Mouse (Mus musculus): ENCODE measurements around the gene Atoh7. TPM values are rescaled to one million over a fixed set of nuclear protein-coding genes. Genes with fewer than 3 reads are reported as not detected.

The Atoh7 gene
- total RNA-seq, 2 experiments from 2014 or later, result not detected

GRCm38 (mm10) chr10:63098191-63098590 lies 1.3 kb upstream of the Atoh7 start:
- no peak for ATAC-seq (ENCODE audit: poor library complexity, severe bottlenecking)

DNA sequence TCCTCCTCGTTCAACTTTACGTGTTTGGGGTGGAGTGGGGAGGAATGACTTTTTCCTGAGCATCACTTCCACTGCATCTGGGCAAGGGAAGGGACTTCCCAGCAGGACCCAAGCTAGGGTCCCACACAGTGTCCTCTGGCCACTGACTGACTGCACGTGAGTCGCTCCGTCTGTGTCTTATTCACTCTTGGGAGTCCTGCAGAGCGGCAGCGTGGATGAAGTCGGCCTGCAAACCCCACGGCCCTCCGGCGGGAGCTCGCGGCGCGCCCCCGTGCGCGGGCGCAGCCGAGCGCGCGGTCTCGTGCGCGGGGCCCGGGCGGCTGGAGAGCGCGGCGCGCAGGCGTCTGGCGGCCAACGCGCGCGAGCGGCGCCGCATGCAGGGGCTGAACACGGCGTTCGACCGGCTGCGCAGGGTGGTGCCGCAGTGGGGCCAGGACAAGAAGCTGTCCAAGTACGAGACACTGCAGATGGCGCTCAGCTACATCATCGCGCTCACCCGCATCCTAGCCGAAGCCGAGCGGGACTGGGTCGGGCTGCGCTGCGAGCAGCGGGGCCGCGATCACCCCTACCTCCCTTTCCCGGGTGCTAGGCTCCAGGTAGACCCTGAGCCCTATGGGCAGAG lies 601 bp downstream of the Atoh7 start:
- ATAC-seq (ENCODE audit: poor library complexity, severe bottlenecking), result no peak

DNA sequence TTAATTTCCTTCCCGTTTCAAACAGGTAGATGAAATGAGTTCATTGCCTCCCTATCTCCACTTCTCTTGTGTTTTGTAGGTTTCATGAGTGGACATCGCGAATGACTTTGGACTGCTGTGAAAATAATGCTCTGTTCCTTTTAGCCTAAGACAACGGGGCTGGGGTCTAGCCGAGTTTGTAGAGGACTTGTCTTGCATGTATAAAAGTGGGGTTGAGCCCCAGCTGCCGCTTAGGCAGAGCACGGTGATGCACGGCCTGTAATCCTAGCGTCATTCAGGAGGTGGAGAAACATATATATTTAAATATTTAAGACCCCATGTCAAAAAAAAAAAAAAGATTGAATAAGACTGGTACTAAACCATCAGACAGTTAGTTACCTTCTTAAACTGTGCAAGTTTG lies 1.2 kb downstream of the Atoh7 start:
- ATAC-seq (ENCODE audit: poor library complexity, severe bottlenecking), result no peak

DNA sequence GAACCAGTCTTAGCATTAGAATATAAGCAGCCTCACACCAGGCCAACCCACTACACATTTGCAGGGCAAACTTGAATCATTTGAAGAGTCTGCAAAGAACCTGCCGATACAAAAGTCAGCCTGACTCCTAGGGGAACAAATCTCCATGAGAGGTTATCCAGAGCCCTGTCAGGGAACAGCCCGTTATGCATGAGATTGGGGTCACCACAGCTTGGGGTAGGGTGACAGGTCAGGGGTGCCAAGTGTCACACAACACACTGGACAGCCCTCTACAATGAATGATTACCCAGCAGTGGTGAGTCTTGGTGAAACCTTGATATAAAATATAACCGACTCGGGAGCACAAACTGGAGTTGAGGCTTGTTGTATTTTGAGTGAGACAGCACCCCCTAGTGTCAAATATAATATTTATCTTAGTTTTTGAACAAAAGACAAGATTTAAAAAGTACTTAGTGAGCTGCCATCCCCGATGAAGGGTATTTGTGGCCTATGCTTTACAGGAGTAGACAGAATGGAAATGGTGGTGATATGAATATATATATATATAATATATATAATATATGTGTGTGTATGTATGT lies 13.7 kb downstream of the Atoh7 start:
- ATAC-seq (ENCODE audit: poor library complexity, severe bottlenecking), result no peak

DNA sequence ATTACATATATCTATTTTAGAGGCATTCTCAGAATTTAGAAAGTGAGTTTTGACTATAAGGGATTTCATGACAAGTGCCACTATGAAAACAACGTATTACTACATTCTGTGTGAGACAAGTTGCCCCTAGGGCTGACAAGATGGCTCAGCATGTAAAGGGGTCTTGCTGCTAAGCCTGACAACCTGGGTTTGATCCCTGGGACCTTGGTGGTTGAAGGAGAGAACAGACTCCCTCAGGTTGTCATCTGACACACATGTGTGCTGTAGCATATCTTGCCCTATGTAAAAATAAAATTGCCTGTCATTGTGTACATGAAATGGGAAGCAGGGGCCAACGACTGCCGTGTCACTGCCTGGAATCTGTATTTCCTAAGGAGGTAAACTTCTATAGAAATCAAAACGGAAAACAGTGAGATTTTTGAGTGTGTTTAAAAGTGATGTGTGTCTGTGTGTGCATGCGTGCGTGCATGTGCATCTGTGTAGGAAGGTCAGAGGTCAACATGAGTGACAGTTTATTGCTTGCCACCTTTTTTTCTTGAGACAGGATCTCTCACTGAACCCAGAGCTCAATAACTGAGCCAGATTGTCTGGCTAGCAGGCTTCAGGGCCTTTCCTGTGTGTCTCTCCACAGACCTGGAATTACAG lies 14.4 kb downstream of the Atoh7 start:
- no peak for ATAC-seq (ENCODE audit: poor library complexity, severe bottlenecking)

- no peak for ATAC-seq (ENCODE audit: poor library complexity, severe bottlenecking)
These were observed 16.4 kb downstream of the Atoh7 start for GRCm38 (mm10) chr10:63115881-63116280.

DNA sequence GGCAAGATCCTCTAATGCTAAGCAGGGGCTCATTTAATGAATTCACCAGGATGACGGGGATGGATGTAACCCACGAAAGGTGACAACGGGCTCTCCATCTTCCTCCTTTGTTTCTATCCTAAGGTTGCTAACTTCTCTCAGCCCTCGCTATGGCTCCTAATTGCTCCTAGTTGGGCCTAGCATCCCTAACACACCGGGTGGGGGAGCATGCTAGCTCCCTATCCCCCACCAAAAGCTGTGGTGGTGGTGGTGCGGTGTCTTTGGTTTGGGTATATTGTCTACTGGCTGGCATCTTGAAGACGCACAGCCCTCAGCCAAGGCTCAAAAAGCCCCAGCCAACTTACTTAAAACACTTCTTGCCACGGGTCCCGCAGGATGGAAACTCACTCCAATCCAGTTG lies 16.9 kb downstream of the Atoh7 start:
- ATAC-seq (ENCODE audit: poor library complexity, severe bottlenecking), result no peak

- no peak for ATAC-seq (ENCODE audit: poor library complexity, severe bottlenecking)
These were observed 18.1 kb downstream of the Atoh7 start for GRCm38 (mm10) chr10:63117583-63117982.

- no peak for ATAC-seq (ENCODE audit: poor library complexity, severe bottlenecking)
These were observed 20.5 kb downstream of the Atoh7 start for GRCm38 (mm10) chr10:63119916-63120315.

GRCm38 (mm10) chr10:63121961-63122360 lies 22.5 kb downstream of the Atoh7 start:
- ATAC-seq (ENCODE audit: poor library complexity, severe bottlenecking), result no peak

GRCm38 (mm10) chr10:63122516-63122915 lies 23.1 kb downstream of the Atoh7 start:
- ATAC-seq (ENCODE audit: poor library complexity, severe bottlenecking), result peak; percentile 66

GRCm38 (mm10) chr10:63123141-63123540 lies 23.7 kb downstream of the Atoh7 start:
- no peak for ATAC-seq (ENCODE audit: poor library complexity, severe bottlenecking)

GRCm38 (mm10) chr10:63124016-63124415 lies 24.6 kb downstream of the Atoh7 start:
- ATAC-seq (ENCODE audit: poor library complexity, severe bottlenecking), result no peak

GRCm38 (mm10) chr10:63125343-63125742 lies 25.9 kb downstream of the Atoh7 start:
- no peak for ATAC-seq (ENCODE audit: poor library complexity, severe bottlenecking)

- ATAC-seq (ENCODE audit: poor library complexity, severe bottlenecking), result no peak
These were observed 26.7 kb downstream of the Atoh7 start for GRCm38 (mm10) chr10:63126116-63126515.

DNA sequence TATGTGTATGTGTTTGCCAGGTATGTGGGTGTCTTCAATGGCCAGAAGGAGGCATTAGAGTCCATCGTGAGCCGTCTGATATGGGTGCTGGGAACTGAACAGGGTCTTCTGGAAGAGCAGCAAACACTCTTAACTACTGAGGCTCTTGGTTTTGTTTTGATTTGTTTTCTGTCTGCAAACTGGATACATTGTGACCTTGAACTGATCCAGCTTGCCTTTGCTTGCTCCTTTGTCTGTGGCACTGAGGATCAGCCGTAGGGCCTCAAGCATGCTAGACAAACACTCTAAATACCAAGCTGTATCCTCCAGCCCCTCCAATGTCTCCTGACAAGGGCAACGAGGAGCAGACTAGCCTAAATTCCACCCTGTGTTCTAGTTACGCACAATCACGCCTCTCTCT lies 27.7 kb downstream of the Atoh7 start:
- no peak for ATAC-seq (ENCODE audit: poor library complexity, severe bottlenecking)

DNA sequence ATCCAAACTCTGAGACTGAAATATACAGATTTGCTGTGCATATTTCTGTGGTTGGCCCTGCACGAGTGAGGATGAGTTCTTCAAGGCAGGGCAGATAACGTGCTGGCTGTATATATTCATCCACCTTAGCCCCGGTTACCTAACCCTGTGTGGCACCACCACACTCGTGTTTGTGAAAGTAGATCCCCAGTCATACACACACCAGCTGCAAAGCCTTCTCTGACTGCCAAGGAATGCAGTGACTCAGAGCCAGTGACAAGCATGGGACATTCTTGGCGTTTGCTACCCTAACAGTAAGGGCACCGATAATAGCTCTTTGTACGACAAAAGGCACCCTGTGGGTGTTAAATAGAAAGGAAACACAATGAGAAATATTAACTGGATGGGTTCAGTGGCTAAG lies 28.8 kb downstream of the Atoh7 start:
- ATAC-seq (ENCODE audit: poor library complexity, severe bottlenecking), result no peak

GRCm38 (mm10) chr10:63130500-63130899 lies 31.0 kb downstream of the Atoh7 start:
- ATAC-seq (ENCODE audit: poor library complexity, severe bottlenecking), result no peak

GRCm38 (mm10) chr10:63132356-63132755 lies 32.9 kb downstream of the Atoh7 start:
- no peak for ATAC-seq (ENCODE audit: poor library complexity, severe bottlenecking)

DNA sequence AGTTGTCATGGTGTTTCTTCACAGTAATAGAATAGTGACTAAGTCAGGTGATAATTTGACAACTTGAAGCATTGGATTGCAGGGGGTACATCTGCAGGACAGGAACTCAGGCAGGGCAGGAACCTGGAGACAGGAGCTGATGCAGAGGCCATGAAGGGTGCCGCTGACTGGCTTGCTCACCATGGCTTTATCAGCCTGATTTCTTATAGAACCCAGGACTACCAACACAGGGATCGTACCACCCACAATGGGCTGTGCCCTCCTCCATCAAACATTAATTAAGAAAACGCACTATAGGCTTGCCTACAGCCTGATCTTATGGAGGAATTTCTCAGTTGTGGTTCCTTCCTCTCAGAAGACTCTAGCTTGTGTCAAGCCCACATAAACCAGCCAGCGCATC lies 33.9 kb downstream of the Atoh7 start:
- ATAC-seq (ENCODE audit: poor library complexity, severe bottlenecking), result no peak

DNA sequence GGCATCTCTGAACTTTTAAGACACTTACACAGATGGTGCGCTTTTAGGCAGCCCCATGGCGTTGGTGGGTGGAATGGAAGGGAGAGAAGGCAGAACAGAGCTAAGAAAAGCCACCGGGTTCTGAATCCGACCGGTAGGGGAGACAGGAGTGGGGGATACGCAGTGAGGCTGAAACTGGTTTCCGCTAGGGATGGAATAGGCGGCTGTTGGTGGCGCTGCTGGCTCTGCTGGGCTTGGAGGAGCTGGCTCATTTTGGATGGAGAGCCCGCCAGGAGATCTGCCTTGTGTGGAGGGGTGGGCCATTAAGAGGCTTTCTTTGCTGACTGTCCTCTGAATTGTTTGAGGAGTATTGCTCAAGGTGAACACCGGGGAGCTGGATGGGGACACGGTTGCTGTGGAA lies 36.2 kb downstream of the Atoh7 start:
- ATAC-seq (ENCODE audit: poor library complexity, severe bottlenecking), result no peak

DNA sequence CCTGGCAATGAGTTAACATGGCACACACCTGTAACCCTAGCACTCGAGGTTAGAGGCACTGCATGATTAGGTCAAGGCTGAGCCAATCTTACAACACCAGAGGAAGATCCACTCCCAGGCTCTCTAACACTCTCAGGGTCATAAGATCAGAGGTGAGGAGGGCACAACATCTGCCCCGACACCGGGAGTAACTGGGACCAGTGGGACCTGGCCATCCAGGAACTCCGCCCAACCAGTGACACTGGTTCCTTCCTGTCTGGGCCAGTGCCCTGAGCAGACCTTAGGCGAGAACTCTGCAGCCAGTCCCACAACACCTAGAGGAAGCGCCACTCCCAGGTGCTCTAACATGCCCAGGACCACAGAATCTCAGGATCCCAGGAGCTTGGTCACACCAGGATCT lies 37.0 kb downstream of the Atoh7 start:
- no peak for ATAC-seq (ENCODE audit: poor library complexity, severe bottlenecking)

DNA sequence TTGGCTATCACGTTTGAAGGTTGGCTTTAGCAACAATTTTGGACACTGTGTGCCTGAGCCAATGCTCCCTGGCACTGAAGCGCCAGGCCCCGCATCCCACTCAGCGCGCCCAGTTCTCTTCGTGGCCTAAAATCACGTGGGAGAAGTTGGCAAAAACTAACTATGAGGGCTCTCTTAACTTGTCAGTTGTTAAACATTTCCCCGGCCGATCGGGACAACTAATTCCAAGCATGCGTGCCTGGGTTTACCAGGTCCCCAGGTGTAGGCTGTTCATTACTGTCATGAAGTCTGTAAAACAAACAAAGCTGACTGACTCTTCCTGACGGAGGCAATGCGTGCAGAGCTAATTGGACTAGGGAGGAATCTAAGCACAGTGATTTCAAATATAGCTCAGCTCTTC lies 43.2 kb downstream of the Atoh7 start:
- ATAC-seq (ENCODE audit: poor library complexity, severe bottlenecking), result no peak
